Mouse (Mus musculus) forebrain, embryonic 14.5 days (tissue): ENCODE measurements at regions not wholly inside any gene's neighbourhood (a gene's known extent, or its start where the extent isn't known, plus 50 kb on each side); places are given as distances from the start of the nearest gene placed in this dataset.

Source experiments
- ATAC-seq: fragments of 200-750 bp; cut with Nextera tagmentation; 2 replicates; pipeline ENCODE4 v1.8.0; 2017; ENCODE audit warnings: mild to moderate bottlenecking, moderate library complexity
- DNase-seq: peaks from one replicate; pipeline ENCODE4 v3.0.0-alpha.2; 2015; ENCODE audit warnings: low spot score
- H3K27ac ChIP-seq: fragments of 300-500 bp; sonication (generic); 2 replicates; pipeline ENCODE4 v1.5.1; 2014; ENCODE audit warnings: low read depth, mild to moderate bottlenecking, control low read depth, low read length, moderate library complexity
- H3K27me3 ChIP-seq: fragments of 300-500 bp; sonication (generic); replicated peaks from 2 replicates; pipeline ENCODE4 v1.6.1; 2014; ENCODE audit warnings: low read length, control low read depth, mixed read lengths; ENCODE audit not compliant: control insufficient read depth, insufficient read depth
- H3K36me3 ChIP-seq: fragments of 300-500 bp; sonication (generic); 2 replicates; pipeline ENCODE4 v1.6.1; 2014; ENCODE audit warnings: low read length, control low read depth; ENCODE audit not compliant: control insufficient read depth, insufficient read depth
- H3K4me1 ChIP-seq: fragments of 300-500 bp; sonication (generic); 2 replicates; pipeline ENCODE4 v1.6.1; 2014; ENCODE audit warnings: antibody characterized with exemption, low read length, control low read depth; ENCODE audit not compliant: control insufficient read depth, insufficient read depth
- H3K4me2 ChIP-seq: fragments of 300-500 bp; sonication (generic); 2 replicates; pipeline ENCODE4 v1.6.1; 2014; ENCODE audit warnings: mild to moderate bottlenecking, control low read depth, low read length
- H3K4me3 ChIP-seq: fragments of 300-500 bp; sonication (generic); 2 replicates; pipeline ENCODE4 v1.5.1; 2014; ENCODE audit warnings: low read depth, low read length, control low read depth
- H3K9ac ChIP-seq: fragments of 300-500 bp; sonication (generic); 2 replicates; pipeline ENCODE4 v1.6.1; 2014; ENCODE audit warnings: mild to moderate bottlenecking, low read length, control low read depth, moderate library complexity
- H3K9me3 ChIP-seq: fragments of 300-500 bp; sonication (generic); replicated peaks from 2 replicates; pipeline ENCODE4 v1.6.1; 2016; ENCODE audit warnings: low read length, control low read depth, mixed read lengths; ENCODE audit not compliant: control insufficient read depth
- WGBS: fragments of 180-500 bp; shearing (Covaris S2); extraction: QIAGEN DNeasy Blood & Tissue Kit; methylation state at CpG from one replicate; pipeline ENCODE4 v1.1.7; 2014; 5-methylcytosine and 5-hydroxymethylcytosine counted together

DNA sequence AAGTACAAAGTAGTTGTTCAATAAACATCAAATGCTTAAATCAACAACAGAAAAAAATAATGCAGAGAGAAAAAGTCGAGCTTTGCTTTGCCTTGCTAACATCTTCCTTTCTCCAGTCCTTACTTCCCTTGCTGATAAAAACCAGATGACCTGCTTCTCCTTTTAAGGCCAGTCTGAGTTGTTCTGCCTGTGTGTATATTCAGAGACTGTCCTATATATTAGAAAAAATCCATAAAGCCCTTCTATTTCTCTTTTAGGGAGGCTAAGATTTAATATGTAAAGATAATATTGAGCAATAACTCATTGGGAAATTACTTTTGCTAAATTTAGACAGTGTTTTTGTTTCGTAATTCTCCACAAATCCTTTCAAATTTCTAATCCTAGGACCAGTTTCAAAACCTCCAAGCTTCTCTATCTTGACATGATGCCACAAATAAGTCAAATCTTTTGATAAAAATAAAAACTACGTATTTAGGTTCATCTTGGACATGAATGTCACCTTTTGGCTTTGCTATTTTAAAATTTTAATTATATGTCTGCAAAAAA, 361.0 kb upstream of the Kif18a start:
- Histone ChIP-seq H3K9ac (no peak overlapping the region), H3K4me1 (no peaks in the 10 kb centered on the region), H3K27me3 (no peaks in the 10 kb centered on the region), H3K4me3 (no peak overlapping the region), H3K36me3 (no peaks in the 10 kb centered on the region), H3K9me3 (no peaks in the 10 kb centered on the region), H3K27ac (no peak overlapping the region), H3K4me2 (no peak overlapping the region)
- DNase-seq (no peak), ATAC-seq (no peak)
- 90% methylated on average over 3 of the region's 3 CpGs for WGBS

GRCm38 (mm10) chr2:108920111-108920510, 360.4 kb upstream of the Kif18a start:
- H3K9ac ChIP-seq: no peak overlapping the region
- no peak overlapping the region for H3K4me2 ChIP-seq
- no peaks in the 10 kb centered on the region for H3K36me3 ChIP-seq
- no peak overlapping the region for H3K27ac ChIP-seq
- no peaks in the 10 kb centered on the region for H3K9me3 ChIP-seq
- no peak overlapping the region for H3K4me3 ChIP-seq
- ATAC-seq (no peak), DNase-seq (peak; percentile 26)
- whole genome bisulfite sequencing: 58% methylated on average over 5 of the region's 5 CpGs
- no peaks in the 10 kb centered on the region for H3K27me3 ChIP-seq
- no peaks in the 10 kb centered on the region for H3K4me1 ChIP-seq

GRCm38 (mm10) chr2:108935981-108936762, 344.4 kb upstream of the Kif18a start:
- Histone ChIP-seq H3K4me3 (no peak overlapping the region), H3K9me3 (no peaks in the 10 kb centered on the region), H3K36me3 (no peaks in the 10 kb centered on the region), H3K27me3 (no peaks in the 10 kb centered on the region), H3K4me1 (peaks cover 7% of the 10 kb centered on the region; the same call in 1 of the 2 replicates), H3K27ac (no peak overlapping the region), H3K9ac (no peak overlapping the region), H3K4me2 (no peak overlapping the region)
- ATAC-seq: peak; percentile 90
- peak; percentile 72 for DNase-seq
- WGBS: 46% methylated on average over 5 of the region's 5 CpGs

GRCm38 (mm10) chr2:108980921-108981320, 299.6 kb upstream of the Kif18a start:
- ATAC-seq (no peak), DNase-seq (no peak)
- H3K27me3 ChIP-seq: no peaks in the 10 kb centered on the region
- H3K9ac ChIP-seq: no peak overlapping the region
- no peaks in the 10 kb centered on the region for H3K36me3 ChIP-seq
- H3K27ac ChIP-seq: no peak overlapping the region
- no peak overlapping the region for H3K4me2 ChIP-seq
- no peaks in the 10 kb centered on the region for H3K9me3 ChIP-seq
- no peak overlapping the region for H3K4me3 ChIP-seq
- H3K4me1 ChIP-seq: no peaks in the 10 kb centered on the region
- 82% methylated on average over 5 of the region's 5 CpGs for WGBS

GRCm38 (mm10) chr2:109016223-109016622, 264.3 kb upstream of the Kif18a start:
- Histone ChIP-seq H3K36me3 (no peaks in the 10 kb centered on the region), H3K9ac (no peak overlapping the region), H3K4me1 (no peaks in the 10 kb centered on the region), H3K4me3 (no peak overlapping the region), H3K4me2 (no peak overlapping the region), H3K9me3 (no peaks in the 10 kb centered on the region), H3K27me3 (no peaks in the 10 kb centered on the region), H3K27ac (no peak overlapping the region)
- DNase-seq (no peak), ATAC-seq (no peak)
- WGBS: 50% methylated on average over 1 of the region's 1 CpGs

DNA sequence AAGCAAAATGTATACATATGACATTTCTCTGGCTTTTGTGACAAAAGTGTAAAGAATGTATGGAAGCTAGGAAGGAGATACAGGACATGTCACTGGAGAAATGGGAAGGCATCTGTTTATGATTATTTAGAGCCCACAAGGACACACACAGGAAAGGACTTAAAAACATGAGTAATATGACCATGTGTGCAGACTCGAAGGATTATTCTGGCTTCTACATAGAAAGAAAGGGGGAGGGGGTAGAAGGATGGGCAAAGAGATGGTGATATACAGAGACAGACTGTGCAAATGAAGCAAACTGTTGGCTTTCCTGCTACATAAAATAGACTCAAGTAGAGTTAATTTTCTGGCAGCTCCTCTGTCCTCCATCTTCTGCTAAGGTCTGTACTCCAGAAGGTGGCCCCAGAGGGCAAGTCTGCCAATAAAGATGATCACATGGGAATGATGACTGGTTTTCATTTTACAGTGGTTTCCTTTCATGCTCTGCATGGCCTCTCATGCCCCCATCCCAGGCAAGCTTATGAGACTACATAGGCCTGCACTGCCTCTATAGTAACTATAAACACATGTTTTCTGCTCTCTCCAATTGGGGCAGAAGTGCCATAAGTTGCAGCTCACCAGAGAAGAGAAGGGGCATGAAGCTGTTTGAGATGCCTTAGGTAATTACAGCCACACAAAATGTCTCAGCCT, 263.4 kb upstream of the Kif18a start:
- no peak for ATAC-seq
- Histone ChIP-seq H3K9ac (no peak overlapping the region), H3K9me3 (no peaks in the 10 kb centered on the region), H3K4me2 (no peak overlapping the region), H3K4me1 (no peaks in the 10 kb centered on the region), H3K27me3 (no peaks in the 10 kb centered on the region), H3K36me3 (no peaks in the 10 kb centered on the region), H3K4me3 (no peak overlapping the region), H3K27ac (no peak overlapping the region)
- DNase-seq: no peak
- 83% methylated on average over 1 of the region's 1 CpGs for WGBS

GRCm38 (mm10) chr2:109038131-109038695, 242.3 kb upstream of the Kif18a start:
- no peak overlapping the region for H3K4me2 ChIP-seq
- WGBS: 15% methylated on average over 6 of the region's 6 CpGs
- ATAC-seq (peak; percentile 62), DNase-seq (peak; percentile 56)
- H3K4me1 ChIP-seq: peaks cover 2% of the 10 kb centered on the region; the same call in 1 of the 2 replicates
- no peak overlapping the region for H3K4me3 ChIP-seq
- H3K9me3 ChIP-seq: no peaks in the 10 kb centered on the region
- H3K36me3 ChIP-seq: no peaks in the 10 kb centered on the region
- no peak overlapping the region for H3K27ac ChIP-seq
- no peak overlapping the region for H3K9ac ChIP-seq
- no peaks in the 10 kb centered on the region for H3K27me3 ChIP-seq
